Mouse (Mus musculus) adipose tissue, adult 10 weeks (tissue): ENCODE data around the gene Gucd1. TPM values are rescaled to one million over a fixed set of nuclear protein-coding genes. Genes with fewer than 3 reads are reported as not detected.

Experiments
- polyA plus RNA-seq: library from polyadenylated mRNA; stranded (reverse); fragments of 350-450 nt; fragmentation: Illumina TruSeq; extraction: RNeasy Lipid Tissue Mini Kit (QIAGEN cat#74804); gene quantifications from one replicate; pipeline ENCODE4 v1.2.3, GENCODE M21; 2014; ENCODE audit warnings: low read depth, low replicate concordance

Gene Gucd1
- 32.0 TPM for polyA plus RNA-seq

GRCm38 (mm10) chr10:75517758-75518143 is at the start of gene Gucd1:
Gene Gucd1, minus strand, starts transcription at chr10:75517972.

GRCm38 (mm10) chr10:75561071-75561654 is 43.4 kb upstream of the Gucd1 start, which contains the start of gene Ggt1:
Gene Ggt1, plus strand, starts transcription at chr10:75561604.

GRCm38 (mm10) chr10:75559676-75560548 is 42.1 kb upstream of the Gucd1 start, which contains the start of gene Lrrc75b:
Gene Lrrc75b, minus strand, starts transcription at chr10:75560330.

GRCm38 (mm10) chr10:75517073-75517757 is 557 bp downstream of the Gucd1 start, which contains the start of gene Snrpd3:
Gene Snrpd3, plus strand, starts transcription at chr10:75517551.

GRCm38 (mm10) chr10:75400958-75401357 is 116.8 kb downstream of the Gucd1 start, which contains the start of gene Upb1:
Gene Upb1, plus strand, starts transcription at chr10:75401115.

GRCm38 (mm10) chr10:75316872-75316907 is 201.1 kb downstream of the Gucd1 start, which contains the start of gene Adora2a:
Gene Adora2a, plus strand, starts transcription at chr10:75316877.

Other genes starting within 250 kb of the Gucd1 start
- 6.9 TPM for gene Adora2a, start 201.1 kb downstream of the Gucd1 start, polyA plus RNA-seq
- 2.7 TPM for gene Upb1, start 116.9 kb downstream of the Gucd1 start, polyA plus RNA-seq
- 59.1 TPM for gene Snrpd3, start 421 bp downstream of the Gucd1 start, polyA plus RNA-seq
- gene Lrrc75b, start 42.4 kb upstream of the Gucd1 start, polyA plus RNA-seq = 19.3 TPM
- 177 TPM for gene Ggt1, start 43.6 kb upstream of the Gucd1 start, polyA plus RNA-seq
- gene Ggt5, start 71.4 kb upstream of the Gucd1 start, polyA plus RNA-seq = 12.0 TPM
- gene Susd2, start 126.0 kb upstream of the Gucd1 start, polyA plus RNA-seq = 14.8 TPM
- gene Cabin1, start 246.4 kb upstream of the Gucd1 start, polyA plus RNA-seq = 23.1 TPM